Mouse (Mus musculus) embryonic fibroblast, embryonic 13.5 days (primary cell): ENCODE results near the gene Prss40.

ENCODE experiments used
- CTCF ChIP-seq: IDR thresholded peaks from 2 replicates; pipeline ENCODE4 v1.5.1; 2011; ENCODE audit warnings: mild to moderate bottlenecking, control low read depth, low read length, moderate library complexity, borderline replicate concordance; ENCODE audit not compliant: insufficient read depth
- POLR2A ChIP-seq: IDR thresholded peaks from 2 replicates; pipeline ENCODE4 v1.6.1; 2011; ENCODE audit warnings: low read depth, mild to moderate bottlenecking, control low read depth, low read length, moderate library complexity

- TF ChIP-seq POLR2A = no peak
- TF ChIP-seq CTCF = no peak
Observed at GRCm38 (mm10) chr1:34601323-34602047, 40.7 kb upstream of the Prss40 start.
